Mouse (Mus musculus) MEL (cell line): ENCODE results near the gene Nhsl2. TPM values are rescaled to one million over a fixed set of nuclear protein-coding genes. Genes with fewer than 3 reads are reported as not detected.

Source experiments
- DNase-seq: peaks from one replicate; pipeline ENCODE4 v3.0.0; 2011; ENCODE audit warnings: low read depth, low spot score
- H3K27ac ChIP-seq: 2 replicates; pipeline ENCODE4 v1.5.1; 2012; ENCODE audit warnings: low read depth, mild to moderate bottlenecking, control low read depth, low read length, moderate library complexity; ENCODE audit not compliant: control insufficient read depth
- H3K27me3 ChIP-seq, 2 experiments: fragments of 150-350 bp in 1 of 2; sonication (generic) in 1 of 2; 2 replicates each; pipeline ENCODE4 v1.6.1; 2012; ENCODE audit warnings: low read length in 2 of 2, mild to moderate bottlenecking in 2 of 2, improper control_type of control experiment in 1 of 2, moderate library complexity in 1 of 2; ENCODE audit not compliant: insufficient read depth in 2 of 2, control insufficient read depth in 1 of 2
- H3K36me3 ChIP-seq, 2 experiments: 2 replicates each; pipeline ENCODE4 v1.6.1; 2012 to 2014; ENCODE audit warnings: low read length in 2 of 2, improper control_type of control experiment in 1 of 2, inconsistent platforms in 1 of 2, mild to moderate bottlenecking in 1 of 2; ENCODE audit not compliant: insufficient read depth in 2 of 2, control insufficient read depth in 1 of 2
- H3K4me1 ChIP-seq, 2 experiments: fragments of 150-350 bp in 1 of 2; sonication (generic) in 1 of 2; 2 replicates each; pipeline ENCODE4 v1.6.1; 2012; ENCODE audit warnings: low read length in 2 of 2, improper control_type of control experiment in 1 of 2, mild to moderate bottlenecking in 1 of 2; ENCODE audit not compliant: insufficient read depth in 2 of 2, control insufficient read depth in 1 of 2
- H3K4me3 ChIP-seq, 2 experiments: fragments of 150-350 bp in 1 of 2; sonication (generic) in 1 of 2; 2 replicates each; pipeline ENCODE4 v1.5.1; 2012; ENCODE audit warnings: low read depth in 2 of 2, low read length in 2 of 2, mild to moderate bottlenecking in 2 of 2, moderate library complexity in 2 of 2, control low read depth in 1 of 2, improper control_type of control experiment in 1 of 2; ENCODE audit not compliant: control insufficient read depth in 1 of 2, insufficient read depth in 1 of 2
- H3K79me2 ChIP-seq: 2 replicates; pipeline ENCODE4 v1.6.1; 2012; ENCODE audit warnings: mild to moderate bottlenecking, low read length, moderate library complexity; ENCODE audit not compliant: control insufficient read depth, poor library complexity, insufficient read depth
- H3K9ac ChIP-seq: 2 replicates; pipeline ENCODE4 v1.6.1; 2012; ENCODE audit warnings: low read depth, mild to moderate bottlenecking, control low read depth, low read length, moderate library complexity; ENCODE audit not compliant: control insufficient read depth, poor library complexity, severe bottlenecking
- H3K9me3 ChIP-seq: fragments of 150-350 bp; sonication (generic); replicated peaks from 2 replicates; pipeline ENCODE4 v1.6.1; 2012; ENCODE audit warnings: mild to moderate bottlenecking, low read length, improper control_type of control experiment, moderate library complexity; ENCODE audit not compliant: insufficient read depth
- E2F4 ChIP-seq: IDR thresholded peaks from 2 replicates; pipeline ENCODE4 v1.6.1; 2011; ENCODE audit warnings: low read depth, low read length, improper control_type of control experiment, borderline replicate concordance
- EP300 ChIP-seq, 2 experiments: IDR thresholded peaks; 2 replicates each; pipeline ENCODE4 v1.6.1; 2011; ENCODE audit warnings: improper control_type of control experiment in 2 of 2, low read length in 2 of 2, low read depth in 1 of 2, mild to moderate bottlenecking in 1 of 2
- ETS1 ChIP-seq: IDR thresholded peaks from 2 replicates; pipeline ENCODE4 v1.6.1; 2012; ENCODE audit warnings: low read depth, mild to moderate bottlenecking, inconsistent platforms, low read length, improper control_type of control experiment, moderate library complexity
- GABPA ChIP-seq: IDR thresholded peaks from 2 replicates; pipeline ENCODE4 v1.6.1; 2012; ENCODE audit warnings: low read depth, mild to moderate bottlenecking, inconsistent platforms, low read length, improper control_type of control experiment, moderate library complexity
- GATA1 ChIP-seq: IDR thresholded peaks from 2 replicates; pipeline ENCODE4 v1.6.1; 2011; ENCODE audit warnings: low read depth, low read length, improper control_type of control experiment
- JUND ChIP-seq: IDR thresholded peaks from 2 replicates; pipeline ENCODE4 v1.6.1; 2011; ENCODE audit warnings: low read depth, mild to moderate bottlenecking, improper control_type of control experiment, low read length
- KAT2A ChIP-seq: conservative IDR thresholded peaks from 2 replicates; pipeline ENCODE4 v1.6.1; 2012; ENCODE audit warnings: low read depth, low read length, improper control_type of control experiment, inconsistent platforms
- MAX ChIP-seq: IDR thresholded peaks from 2 replicates; pipeline ENCODE4 v1.6.1; 2011; ENCODE audit warnings: low read length, improper control_type of control experiment
- MAZ ChIP-seq: IDR thresholded peaks from 2 replicates; pipeline ENCODE4 v1.6.1; 2012; ENCODE audit warnings: low read depth, mild to moderate bottlenecking, inconsistent platforms, low read length, improper control_type of control experiment
- MXI1 ChIP-seq: IDR thresholded peaks from 2 replicates; pipeline ENCODE4 v1.6.1; 2011; ENCODE audit warnings: mild to moderate bottlenecking, low read depth, low read length, improper control_type of control experiment
- MYB ChIP-seq: IDR thresholded peaks from 2 replicates; pipeline ENCODE4 v1.6.1; 2011; ENCODE audit warnings: mild to moderate bottlenecking, low read depth, low read length, improper control_type of control experiment
- NRF1 ChIP-seq: IDR thresholded peaks from 2 replicates; pipeline ENCODE4 v1.6.1; 2014; ENCODE audit warnings: low read depth, mild to moderate bottlenecking, inconsistent platforms, low read length, improper control_type of control experiment, moderate library complexity; ENCODE audit not compliant: poor library complexity, insufficient read depth, severe bottlenecking
- RCOR1 ChIP-seq: IDR thresholded peaks from 2 replicates; pipeline ENCODE4 v1.6.1; 2012; ENCODE audit warnings: low read depth, mild to moderate bottlenecking, inconsistent platforms, low read length, improper control_type of control experiment
- SIN3A ChIP-seq: IDR thresholded peaks from 2 replicates; pipeline ENCODE4 v1.6.1; 2012; ENCODE audit warnings: low read length, improper control_type of control experiment, inconsistent platforms
- USF2 ChIP-seq, 2 experiments: IDR thresholded peaks; 2 replicates each; pipeline ENCODE4 v1.6.1; 2011 to 2012; ENCODE audit warnings: improper control_type of control experiment in 2 of 2, low read length in 2 of 2, borderline replicate concordance in 1 of 2, inconsistent platforms in 1 of 2, low read depth in 1 of 2, mild to moderate bottlenecking in 1 of 2; ENCODE audit not compliant: insufficient read depth in 1 of 2
- ZC3H11A ChIP-seq: IDR thresholded peaks from 2 replicates; pipeline ENCODE4 v1.6.1; 2012; ENCODE audit warnings: low read depth, mild to moderate bottlenecking, inconsistent platforms, low read length, improper control_type of control experiment
- ZKSCAN1 ChIP-seq: IDR thresholded peaks from 2 replicates; pipeline ENCODE4 v1.6.1; 2012; ENCODE audit warnings: low read depth, mild to moderate bottlenecking, inconsistent platforms, low read length, improper control_type of control experiment, moderate library complexity
- ZMIZ1 ChIP-seq: IDR thresholded peaks from 2 replicates; pipeline ENCODE4 v1.6.1; 2012; ENCODE audit warnings: low read depth, mild to moderate bottlenecking, inconsistent platforms, low read length, improper control_type of control experiment, moderate library complexity
- polyA plus RNA-seq, 2 experiments: library from polyadenylated mRNA; stranded (reverse) in 1 of 2; unstranded in 1 of 2; fragments of >175 nt in 1 of 2; fragments of >200 nt in 1 of 2; gene quantifications; 2 replicates each; pipeline versions ENCODE4 v1.2.1 to v1.2.4; 2012; ENCODE audit warnings: low replicate concordance in 2 of 2, low read depth in 1 of 2; ENCODE audit not compliant: insufficient read length in 2 of 2, insufficient read depth in 1 of 2, missing spikeins in 1 of 2
- total RNA-seq: library from RNA; depleted of rRNA; stranded (reverse); fragments of 300-350 nt; gene quantifications from 2 replicates; pipeline ENCODE4 v1.2.3, GENCODE M21; 2012

The Nhsl2 gene
- total and polyA plus RNA-seq, 3 experiments, result 0.01 to 0.23 TPM; not detected in 1

- TF ChIP-seq ZC3H11A (no peak), ETS1 (peak; percentile 44; the same call in 1 of the 2 replicates), RCOR1 (peak; percentile 43; the same call in 1 of the 2 replicates), MAZ (no peak), SIN3A (peak; percentile 46; the same call in 1 of the 2 replicates), EP300 (IDR thresholded peaks at IDR 0.05; ENCODE audit: low read depth in 1 of 2, low read length in 2 of 2) (peak in 1 of 2 experiments; percentile 24; a peak in 2 of 4 replicates), E2F4 (no peak), KAT2A (no peak), USF2 (IDR thresholded peaks at IDR 0.05; ENCODE audit: borderline replicate concordance in 1 of 2, insufficient read depth in 1 of 2, low read depth in 1 of 2, low read length in 2 of 2) (no peak)
- H3K9me3 ChIP-seq, result no peaks in the 10 kb centered on the region
- H3K79me2 ChIP-seq, result no peaks in the 10 kb centered on the region
- no peak overlapping the region for H3K4me3 ChIP-seq
- H3K36me3 ChIP-seq, result peaks cover 0 to 10% of the 10 kb centered on the region in 2 experiments; a peak in 2 of 4 replicates
- H3K9ac ChIP-seq, result no peak overlapping the region
- peaks cover 0 to 13% of the 10 kb centered on the region in 2 experiments; a peak in 3 of 4 replicates for H3K4me1 ChIP-seq
- H3K27ac ChIP-seq, result no peak overlapping the region
- DNase-seq, result peak; percentile 67
- H3K27me3 ChIP-seq, result no peaks in the 10 kb centered on the region
These were observed 211.7 kb downstream of the Nhsl2 start for GRCm38 (mm10) chrX:102060891-102061290.

- peaks cover 0 to 13% of the 10 kb centered on the region in 2 experiments; a peak in 3 of 4 replicates for H3K4me1 ChIP-seq
- H3K79me2 ChIP-seq, result no peaks in the 10 kb centered on the region
- no peak overlapping the region for H3K4me3 ChIP-seq
- H3K27me3 ChIP-seq, result no peaks in the 10 kb centered on the region
- H3K9me3 ChIP-seq, result no peaks in the 10 kb centered on the region
- H3K9ac ChIP-seq, result no peak overlapping the region
- H3K27ac ChIP-seq, result no peak overlapping the region
- TF ChIP-seq JUND, result no peak
- TF ChIP-seq MXI1, result no peak
- no peak for TF ChIP-seq ZC3H11A
- TF ChIP-seq E2F4, result no peak
- no peak for TF ChIP-seq ZMIZ1
- TF ChIP-seq NRF1, result no peak
- TF ChIP-seq SIN3A, result no peak
- TF ChIP-seq GABPA, result no peak
- no peak for TF ChIP-seq MAX
- TF ChIP-seq MYB, result no peak
- TF ChIP-seq ETS1, result no peak
- no peak for TF ChIP-seq ZKSCAN1
- TF ChIP-seq GATA1, result no peak
- no peak for DNase-seq
- H3K36me3 ChIP-seq, result peaks cover 0 to 10% of the 10 kb centered on the region in 2 experiments; a peak in 2 of 4 replicates
These were observed 214.9 kb downstream of the Nhsl2 start for GRCm38 (mm10) chrX:102064062-102064461.
